In the genomic region with DNA sequence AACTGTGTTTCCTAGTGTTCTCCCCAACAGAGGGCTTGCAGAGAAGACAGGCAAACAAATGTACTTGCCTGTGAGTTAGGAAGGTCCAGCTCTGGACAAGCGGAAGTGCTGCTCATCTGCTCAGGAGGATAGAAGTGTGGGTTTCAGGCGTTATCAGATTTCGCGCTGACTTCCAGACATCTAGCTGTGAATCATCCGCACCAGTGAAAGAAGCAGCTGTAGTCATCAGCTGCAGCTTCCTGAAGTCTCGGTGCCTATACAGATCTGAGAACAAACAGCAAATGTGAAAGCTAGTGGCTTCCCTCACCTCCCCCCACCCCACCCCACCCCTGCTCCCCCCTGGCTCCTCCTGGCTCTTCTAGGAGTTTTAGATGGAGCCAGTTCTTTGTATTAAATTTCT, we compare ENCODE assay signal across 8 mouse cellular contexts.
DNase-seq lines count a peak whose midpoint lies in the region; ATAC-seq and TF ChIP-seq lines count a peak whose summit lies in the region.

No protein-coding gene starts in this region.

- peak overlapping the region; percentile 9; the same call in 1 of the 2 replicates for H3K4me2 ChIP-seq in heart, embryonic 15.5 days
- H3K4me2 ChIP-seq in heart, embryonic 11.5 days: no peak overlapping the region
- peak overlapping the region; percentile 56 for H3K4me2 ChIP-seq in liver, postnatal 0 days (ENCODE audit: low read depth, low read length)
- no peak overlapping the region for H3K4me2 ChIP-seq in forebrain, embryonic 15.5 days (replicated peaks)
- no peak overlapping the region for H3K4me2 ChIP-seq in lung, postnatal 0 days (replicated peaks; ENCODE audit: low read depth, low read length)

- no peaks in the 10 kb centered on the region for H3K36me3 ChIP-seq in heart, embryonic 15.5 days
- H3K36me3 ChIP-seq in heart, embryonic 11.5 days (ENCODE audit: control insufficient read depth, insufficient read depth, low read length): no peaks in the 10 kb centered on the region
- H3K36me3 ChIP-seq in liver, postnatal 0 days (replicated peaks; ENCODE audit: insufficient read depth, low read length): no peaks in the 10 kb centered on the region
- no peaks in the 10 kb centered on the region for H3K36me3 ChIP-seq in forebrain, embryonic 15.5 days
- H3K36me3 ChIP-seq in lung, postnatal 0 days (ENCODE audit: insufficient read depth, low read length): no peaks in the 10 kb centered on the region

- WGBS in heart, embryonic 15.5 days: 26% methylated on average over 6 of the region's 6 CpGs
- WGBS in heart, embryonic 11.5 days (ENCODE audit: insufficient replicate concordance): 25% methylated on average over 6 of the region's 6 CpGs
- 13% methylated on average over 6 of the region's 6 CpGs for WGBS in liver, postnatal 0 days (ENCODE audit: insufficient replicate concordance)
- 73% methylated on average over 6 of the region's 6 CpGs for WGBS in forebrain, embryonic 15.5 days
- 22% methylated on average over 6 of the region's 6 CpGs for WGBS in lung, postnatal 0 days

- H3K27ac ChIP-seq in heart, embryonic 15.5 days: no peak overlapping the region
- H3K27ac ChIP-seq in heart, embryonic 11.5 days (ENCODE audit: low read depth, low read length): no peak overlapping the region
- H3K27ac ChIP-seq in liver, postnatal 0 days (ENCODE audit: low read depth): peak overlapping the region; percentile 92
- H3K27ac ChIP-seq in forebrain, embryonic 15.5 days (replicated peaks): no peak overlapping the region
- H3K27ac ChIP-seq in lung, postnatal 0 days (ENCODE audit: low read length): no peak overlapping the region

- no peak for TF ChIP-seq CTCF in liver, postnatal 0 days (IDR thresholded peaks at IDR 0.05; ENCODE audit: low read depth)
- TF ChIP-seq CTCF in lung, postnatal 0 days (IDR thresholded peaks at IDR 0.05): no peak

- no peak overlapping the region for H3K9ac ChIP-seq in heart, embryonic 15.5 days
- H3K9ac ChIP-seq in heart, embryonic 11.5 days (ENCODE audit: low read depth, low read length): no peak overlapping the region
- H3K9ac ChIP-seq in liver, postnatal 0 days (replicated peaks): 0 out of 2 replicates have a peak overlapping the region, but pooled peaks have one; percentile 30
- no peak overlapping the region for H3K9ac ChIP-seq in forebrain, embryonic 15.5 days (replicated peaks)
- no peak overlapping the region for H3K9ac ChIP-seq in lung, postnatal 0 days (replicated peaks; ENCODE audit: low read depth)

- no peak for ATAC-seq in heart, embryonic 15.5 days (replicated peaks; ENCODE audit: insufficient number of reproducible peaks, insufficient read depth, low FRiP score, low read depth)
- ATAC-seq in heart, embryonic 11.5 days (replicated peaks; ENCODE audit: insufficient number of reproducible peaks, low FRiP score, low TSS enrichment): no peak
- ATAC-seq in activated CD4-positive, CD25-positive, alpha-beta regulatory T cell, adult 4 months: peak; percentile 72
- ATAC-seq in liver, postnatal 0 days: no peak
- ATAC-seq in forebrain, embryonic 15.5 days (replicated peaks): no peak
- no peak; the same call in 1 of the 2 replicates for ATAC-seq in lung, postnatal 0 days

- H3K4me1 ChIP-seq in heart, embryonic 15.5 days (replicated peaks): peaks cover 3% of the 10 kb centered on the region; the same call in 1 of the 2 replicates
- H3K4me1 ChIP-seq in heart, embryonic 11.5 days (ENCODE audit: control insufficient read depth, insufficient read depth, low read length): peaks cover 4% of the 10 kb centered on the region; the same call in 1 of the 2 replicates
- peaks cover 49% of the 10 kb centered on the region for H3K4me1 ChIP-seq in liver, postnatal 0 days (ENCODE audit: insufficient read depth)
- peaks cover 3% of the 10 kb centered on the region; the same call in 1 of the 2 replicates for H3K4me1 ChIP-seq in forebrain, embryonic 15.5 days
- no peaks in the 10 kb centered on the region for H3K4me1 ChIP-seq in lung, postnatal 0 days (ENCODE audit: insufficient read depth, low read depth, low read length)

- no peak overlapping the region for H3K4me3 ChIP-seq in heart, embryonic 15.5 days
- no peak overlapping the region for H3K4me3 ChIP-seq in heart, embryonic 11.5 days (ENCODE audit: low read depth, low read length)
- no peak overlapping the region for H3K4me3 ChIP-seq in liver, postnatal 0 days (ENCODE audit: low read depth, low read length)
- no peak overlapping the region for H3K4me3 ChIP-seq in forebrain, embryonic 15.5 days
- H3K4me3 ChIP-seq in lung, postnatal 0 days (ENCODE audit: low read depth, low read length): no peak overlapping the region

- H3K27me3 ChIP-seq in heart, embryonic 15.5 days: no peaks in the 10 kb centered on the region
- no peaks in the 10 kb centered on the region for H3K27me3 ChIP-seq in heart, embryonic 11.5 days (ENCODE audit: control insufficient read depth, insufficient read depth, low read length)
- H3K27me3 ChIP-seq in liver, postnatal 0 days (ENCODE audit: insufficient read depth, low read length): no peaks in the 10 kb centered on the region
- no peaks in the 10 kb centered on the region for H3K27me3 ChIP-seq in forebrain, embryonic 15.5 days
- no peaks in the 10 kb centered on the region for H3K27me3 ChIP-seq in lung, postnatal 0 days (replicated peaks; ENCODE audit: insufficient read depth, low read length)

- peak; percentile 97 for DNase-seq in 416B (ENCODE audit: low read depth)
- DNase-seq in liver, postnatal 0 days: peak; percentile 49
- no peak for DNase-seq in adrenal gland, postnatal 10 days
- no peak for DNase-seq in lung, postnatal 0 days (ENCODE audit: low spot score)

- peak; percentile 67 for TF ChIP-seq EP300 in liver, postnatal 0 days (IDR thresholded peaks at IDR 0.05; ENCODE audit: low read depth)
- no peak for TF ChIP-seq EP300 in lung, postnatal 0 days (IDR thresholded peaks at IDR 0.05)

- no peaks in the 10 kb centered on the region for H3K9me3 ChIP-seq in heart, embryonic 15.5 days (replicated peaks)
- no peaks in the 10 kb centered on the region for H3K9me3 ChIP-seq in heart, embryonic 11.5 days (replicated peaks; ENCODE audit: control insufficient read depth, low read length)
- no peaks in the 10 kb centered on the region for H3K9me3 ChIP-seq in liver, postnatal 0 days (ENCODE audit: low read length)
- no peaks in the 10 kb centered on the region for H3K9me3 ChIP-seq in forebrain, embryonic 15.5 days
- H3K9me3 ChIP-seq in lung, postnatal 0 days (ENCODE audit: low read length): no peaks in the 10 kb centered on the region

Comparison
In these comparisons a context has a peak if more than half of its experiments do, and no peak if none do; other contexts are left out.
1. H3K4me2 ChIP-seq: peak in heart, embryonic 15.5 days (single experiment) and liver, postnatal 0 days (single experiment); none in heart, embryonic 11.5 days (single experiment), forebrain, embryonic 15.5 days (single experiment) and lung, postnatal 0 days (single experiment).
2. DNase-seq: peak in 416B (single experiment) and liver, postnatal 0 days (single experiment); none in adrenal gland, postnatal 10 days (single experiment) and lung, postnatal 0 days (single experiment).